Mouse (Mus musculus) heart, postnatal 0 days (tissue): ENCODE results near the gene Acvrl1.

Experiments
- CTCF ChIP-seq: IDR thresholded peaks from 2 replicates; pipeline ENCODE4 v1.5.1; 2016; ENCODE audit warnings: antibody characterized with exemption, control low read depth, low read depth
- EP300 ChIP-seq: IDR thresholded peaks from 2 replicates; pipeline ENCODE4 v1.6.1; 2016; ENCODE audit warnings: antibody characterized with exemption, low read depth

GRCm38 (mm10) chr15:101147115-101147909, 19.0 kb downstream of the Acvrl1 start:
- TF ChIP-seq EP300 = no peak
- no peak for TF ChIP-seq CTCF
